Mouse (Mus musculus): ENCODE results near the gene Ube2r2. TPM values are rescaled to one million over a fixed set of nuclear protein-coding genes. Genes with fewer than 3 reads are reported as not detected.

The Ube2r2 gene
- total RNA-seq, 2 experiments from 2014 or later = 120 to 121 TPM

DNA sequence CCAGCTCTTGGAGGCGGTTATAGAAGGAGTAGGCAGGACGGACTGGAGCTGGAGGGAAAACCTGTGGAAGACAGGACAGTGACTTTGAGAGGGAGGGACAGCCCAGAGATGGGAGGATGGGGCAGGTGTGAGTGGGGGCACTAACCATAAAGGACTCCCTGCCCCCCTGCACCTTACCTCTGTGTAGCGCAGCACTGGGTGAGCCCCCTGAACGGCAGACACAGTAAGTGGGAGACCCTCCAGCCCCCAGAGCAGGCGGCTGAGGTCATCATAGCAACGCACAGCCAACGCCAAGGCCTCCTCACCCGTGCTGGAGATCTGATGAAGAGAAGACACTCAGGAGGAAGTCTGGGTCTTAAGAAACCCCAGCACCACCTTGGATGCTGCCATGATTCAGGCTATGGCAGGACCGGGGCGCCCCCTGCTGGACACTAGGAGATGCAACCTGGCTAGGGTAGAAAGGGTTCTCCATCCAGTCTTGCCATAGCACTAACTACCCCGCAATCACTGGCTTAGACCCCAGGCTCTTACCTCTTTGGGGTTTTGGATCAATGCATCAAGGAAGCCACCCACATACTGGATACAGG, 16.7 kb upstream of the Ube2r2 start:
- peak; percentile 72 for DNase-seq

- peak; percentile 98 for DNase-seq
Measured at GRCm38 (mm10) chr4:41124180-41124951, 11.2 kb upstream of the Ube2r2 start, which contains the start of gene Nol6. TSS of gene Nol6 (minus strand) at chr4:41124455.

DNA sequence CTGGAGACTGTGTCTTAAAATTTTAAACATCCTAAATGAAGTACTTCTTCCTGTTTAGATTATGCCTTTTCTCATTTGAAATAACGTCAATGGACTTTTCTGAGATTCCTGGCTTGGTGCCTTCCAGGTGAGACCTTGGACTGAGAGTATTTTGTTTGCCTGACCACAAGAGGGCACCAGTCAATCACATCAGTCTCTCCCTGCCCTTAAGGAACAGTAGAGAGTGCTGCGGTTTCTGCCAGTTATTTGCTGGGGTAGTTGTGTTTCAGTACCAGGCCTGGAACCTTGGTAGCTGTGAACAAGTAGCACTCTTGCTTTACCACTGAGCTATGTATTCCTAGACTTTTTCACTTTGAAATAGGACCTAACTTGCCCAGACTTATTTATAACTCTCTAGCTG, 6.1 kb upstream of the Ube2r2 start:
- DNase-seq = peak; percentile 72

DNA sequence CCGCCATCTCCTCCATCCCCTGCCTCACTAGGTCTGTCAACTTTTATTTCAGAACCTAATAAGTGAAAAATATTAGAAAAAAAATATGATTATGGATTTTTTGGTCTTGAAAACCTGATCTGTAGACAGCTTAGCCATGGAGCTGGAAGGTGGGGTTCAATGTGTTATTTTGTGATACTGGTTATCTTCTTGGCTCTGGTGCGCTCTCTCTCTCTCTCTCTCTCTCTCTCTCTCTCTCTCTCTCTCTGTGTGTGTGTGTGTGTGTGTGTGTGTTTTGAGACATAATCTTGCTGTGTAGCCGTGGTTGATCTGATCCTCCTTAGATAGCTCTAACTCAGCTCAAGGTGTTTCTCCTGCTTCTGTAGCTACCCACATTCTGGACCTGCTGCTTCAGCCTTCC, 5.7 kb upstream of the Ube2r2 start:
- no peak for DNase-seq

- no peak for DNase-seq
Measured at GRCm38 (mm10) chr4:41132471-41132870, 3.1 kb upstream of the Ube2r2 start.

DNA sequence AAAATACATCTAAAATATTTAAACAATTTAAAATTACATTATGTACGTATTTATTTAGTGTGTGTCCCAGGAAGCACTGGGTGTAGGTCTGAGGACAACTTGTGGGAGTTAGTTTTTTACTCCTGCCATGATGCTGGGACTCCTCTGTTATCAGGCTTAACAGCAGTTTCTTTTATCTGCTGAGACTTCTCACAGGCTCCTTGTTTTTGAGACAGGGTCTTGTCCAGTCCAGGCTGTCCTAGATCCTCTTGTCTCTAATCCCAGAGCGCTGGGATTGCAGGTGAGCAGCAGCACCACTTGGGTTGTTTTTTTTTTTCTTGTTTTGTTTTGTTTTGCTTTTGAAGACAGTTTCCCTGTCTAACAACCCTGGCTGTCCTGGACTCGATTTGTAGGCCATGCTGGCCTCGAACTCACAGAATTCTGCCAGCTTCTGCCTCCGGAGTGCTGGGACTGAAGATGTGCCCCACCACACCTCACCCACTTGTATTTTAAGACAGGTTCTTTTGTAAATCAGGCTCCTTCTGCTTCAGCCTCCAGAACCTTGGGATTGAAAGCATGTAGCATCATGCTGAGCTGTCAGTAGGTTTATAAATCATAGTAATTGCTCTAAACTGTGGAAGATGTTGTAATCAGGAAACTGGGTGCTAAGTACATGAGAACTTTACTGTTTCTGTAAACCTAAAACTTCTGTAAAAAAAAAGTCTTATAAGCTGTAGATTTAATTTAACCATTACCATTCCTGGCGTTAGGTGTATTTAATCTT, 1.8 kb upstream of the Ube2r2 start:
- no peak for DNase-seq

DNA sequence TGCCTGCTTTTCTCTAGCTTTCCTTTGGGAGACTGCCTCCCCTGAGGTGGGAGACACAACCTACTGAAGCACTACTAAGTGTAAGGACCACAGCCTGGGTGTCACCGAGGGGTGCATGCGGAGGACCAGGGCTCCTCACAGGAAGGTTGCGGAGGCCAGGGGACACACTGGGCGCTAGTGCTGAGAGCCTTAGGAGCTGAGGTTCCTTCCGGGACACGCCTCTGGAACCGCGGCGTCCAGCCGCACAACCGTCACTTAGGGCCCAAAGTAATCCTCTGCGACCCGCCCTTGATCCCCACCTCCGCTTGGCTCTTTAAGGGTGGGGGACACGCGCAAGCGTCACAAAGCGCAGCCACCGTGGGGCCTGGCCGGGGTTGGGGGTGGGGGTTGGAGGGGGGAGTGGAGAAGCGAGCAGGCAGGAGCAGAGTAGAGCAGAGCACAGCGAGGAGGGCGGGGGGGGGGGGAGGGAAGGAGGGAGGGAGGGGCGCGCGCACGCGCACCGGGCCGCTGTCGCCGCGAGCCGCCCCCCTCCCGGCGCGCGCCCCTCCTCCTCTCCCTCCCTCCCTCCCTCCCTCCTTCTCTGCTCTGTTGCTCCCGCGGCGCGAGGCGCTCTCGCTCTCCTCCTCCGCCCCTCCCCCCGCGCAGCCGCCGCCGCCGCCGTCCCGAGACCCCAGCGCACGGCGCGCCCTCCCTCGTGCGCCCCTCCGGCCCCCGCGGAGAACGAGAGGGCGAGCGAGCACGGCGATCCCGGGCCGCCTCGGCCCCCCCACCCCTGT, 420 bp upstream of the Ube2r2 start:
- peak; percentile 85 for DNase-seq

- DNase-seq = peak; percentile 47
Measured at GRCm38 (mm10) chr4:41136454-41136805, 887 bp downstream of the Ube2r2 start.

DNA sequence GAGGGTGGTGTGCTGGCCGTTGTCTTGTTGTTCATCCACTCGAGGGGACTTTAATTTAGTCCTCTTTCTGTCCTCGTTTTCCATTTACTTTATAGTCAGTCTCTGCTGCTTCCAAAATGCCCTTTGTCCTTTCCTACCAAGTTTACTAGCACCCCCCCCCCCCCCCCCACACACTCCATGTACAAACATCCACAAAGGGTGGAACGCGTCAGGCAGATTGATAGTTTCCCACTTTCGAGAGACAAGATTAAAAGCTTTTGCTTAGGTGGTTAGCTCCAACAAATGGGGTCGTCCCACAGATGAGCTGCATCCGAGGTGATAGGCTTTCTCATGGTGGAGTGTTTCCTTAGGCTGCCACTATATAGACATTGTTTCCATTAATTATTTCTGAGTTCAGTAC, 1.3 kb downstream of the Ube2r2 start:
- no peak for DNase-seq

DNA sequence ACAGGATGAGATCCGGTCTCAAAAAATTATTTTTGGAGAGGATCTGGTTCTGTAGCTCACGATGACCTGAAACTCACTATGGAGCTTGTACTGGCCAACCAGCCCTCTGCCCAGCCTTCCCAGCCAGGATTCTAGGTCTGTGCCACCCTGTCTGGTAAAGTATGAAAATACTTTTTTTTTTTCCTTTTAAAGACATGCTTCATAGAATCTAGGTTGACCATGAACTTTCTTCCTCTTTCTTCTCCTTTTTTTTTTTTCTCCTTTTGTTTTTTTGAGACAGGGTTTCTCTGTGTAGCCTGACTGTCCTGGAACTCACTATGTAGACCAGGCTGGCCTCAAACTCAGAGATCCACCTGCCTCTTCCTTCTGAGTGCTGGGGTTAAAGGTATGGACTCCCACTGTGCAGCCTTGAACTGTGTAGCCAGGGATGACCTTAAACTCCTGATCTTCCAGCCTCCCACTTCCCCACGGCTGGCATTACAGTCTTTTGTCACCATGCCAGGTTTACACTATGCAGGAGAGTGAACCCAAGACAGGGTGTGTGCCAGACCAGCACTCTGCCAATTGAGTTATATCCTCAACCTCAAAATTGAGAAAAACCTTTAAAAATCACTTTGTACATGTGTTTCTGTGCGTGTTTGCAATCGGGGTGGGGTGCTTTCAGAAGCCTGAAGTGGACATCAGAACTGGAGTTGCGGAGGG, 4.8 kb downstream of the Ube2r2 start:
- no peak for DNase-seq

- no peak for DNase-seq
Measured at GRCm38 (mm10) chr4:41142601-41143000, 7.1 kb downstream of the Ube2r2 start.

DNA sequence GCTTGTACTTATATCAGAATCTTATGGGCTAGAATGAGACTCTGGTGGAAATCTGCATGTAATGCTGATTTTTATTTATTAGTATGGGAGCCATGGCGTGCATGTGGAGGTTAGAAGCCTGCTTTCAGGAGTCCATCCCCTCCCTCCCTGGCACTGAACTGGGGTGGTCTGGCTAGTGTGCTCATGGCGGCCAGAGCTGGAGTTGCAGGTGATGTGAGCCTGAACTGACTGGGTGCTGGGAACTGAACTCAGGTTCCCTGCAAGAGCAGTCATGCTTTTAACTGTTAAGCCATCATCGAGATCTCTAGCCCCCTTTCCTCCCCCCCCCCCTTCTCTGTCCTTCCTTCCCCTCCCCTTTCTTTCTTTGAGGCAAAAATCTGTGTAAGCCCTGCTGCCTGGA, 14.3 kb downstream of the Ube2r2 start:
- DNase-seq = no peak

DNA sequence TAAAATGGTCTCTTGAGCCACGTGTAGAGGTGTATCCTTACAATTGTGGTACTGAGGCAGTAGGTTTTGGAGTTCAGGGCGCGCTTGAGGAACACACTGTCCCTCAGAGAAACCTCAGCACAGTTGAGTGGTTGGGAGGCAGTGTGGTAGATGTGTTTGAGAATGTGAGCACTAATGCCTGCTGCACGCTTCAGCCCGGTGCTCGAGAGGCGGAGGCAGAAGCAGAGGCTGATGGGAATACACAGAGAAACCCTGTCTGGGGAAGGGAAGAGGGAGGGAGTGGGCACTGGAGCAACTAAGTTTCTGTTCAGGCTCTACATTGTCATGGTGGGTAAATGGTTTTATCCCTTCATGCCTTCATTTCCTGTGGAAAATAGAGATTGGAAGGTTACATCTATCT, 15.6 kb downstream of the Ube2r2 start:
- DNase-seq = no peak

DNA sequence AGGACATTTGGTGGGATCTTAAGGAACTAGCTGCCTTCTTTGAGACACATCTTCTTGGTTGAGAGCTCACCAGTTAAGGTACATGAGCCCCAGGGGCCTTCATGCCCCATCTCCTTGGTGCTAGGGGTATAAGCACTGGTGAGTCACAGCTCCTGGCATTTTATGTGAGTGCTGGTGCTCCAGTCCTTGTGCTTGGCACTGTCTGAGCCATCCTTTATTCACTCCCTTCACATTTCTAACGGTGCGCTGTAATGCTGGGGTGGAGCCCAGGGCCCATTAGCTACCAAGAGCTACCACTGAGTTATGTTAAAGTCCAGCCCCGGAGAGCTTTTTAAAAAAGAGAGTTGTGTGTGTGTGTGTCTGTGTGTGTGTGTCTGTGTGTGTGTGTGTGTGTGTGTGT, 17.6 kb downstream of the Ube2r2 start:
- DNase-seq = no peak

DNA sequence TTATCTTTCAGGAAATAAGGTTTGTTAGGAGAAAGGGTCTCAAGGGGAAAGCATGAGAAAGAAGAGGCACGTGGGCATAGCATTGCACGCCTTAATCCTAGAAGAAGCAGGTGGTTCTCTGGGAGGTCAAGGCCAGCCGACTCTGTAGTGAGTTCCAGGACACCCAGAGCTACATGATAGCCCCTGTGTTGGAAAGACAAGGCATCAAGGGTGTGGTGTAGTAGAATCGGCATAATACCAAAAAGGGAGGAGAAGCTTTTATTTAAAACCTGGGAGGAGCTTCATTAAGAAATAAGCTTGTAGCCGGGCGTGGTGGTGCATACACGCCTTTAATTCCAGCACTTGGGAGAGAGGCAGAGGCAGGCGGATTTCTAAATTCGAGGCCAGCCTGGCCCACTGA, 21.4 kb downstream of the Ube2r2 start:
- no peak for DNase-seq

GRCm38 (mm10) chr4:41158251-41158650, 22.7 kb downstream of the Ube2r2 start:
- DNase-seq = no peak

DNA sequence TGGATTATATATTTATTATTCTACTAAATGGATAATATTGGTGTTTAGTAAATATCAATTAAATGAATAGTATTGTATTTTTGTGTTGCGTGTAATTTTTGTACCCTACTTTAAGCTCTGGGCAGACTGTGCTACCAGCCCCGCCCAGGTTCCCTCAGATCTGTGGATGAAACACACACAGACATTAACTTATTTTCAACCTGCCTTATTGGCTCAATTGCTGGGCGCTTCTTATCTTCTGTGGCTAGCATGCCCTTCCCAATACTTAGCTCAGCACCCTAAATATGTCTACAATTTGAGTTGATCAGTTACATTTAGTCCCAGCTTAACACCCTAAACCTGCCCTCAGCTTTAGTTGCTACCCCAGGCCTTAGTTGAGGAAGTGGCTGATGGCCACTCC, 25.7 kb downstream of the Ube2r2 start:
- no peak for DNase-seq

- no peak for DNase-seq
Measured at GRCm38 (mm10) chr4:41164974-41165373, 29.4 kb downstream of the Ube2r2 start.

DNA sequence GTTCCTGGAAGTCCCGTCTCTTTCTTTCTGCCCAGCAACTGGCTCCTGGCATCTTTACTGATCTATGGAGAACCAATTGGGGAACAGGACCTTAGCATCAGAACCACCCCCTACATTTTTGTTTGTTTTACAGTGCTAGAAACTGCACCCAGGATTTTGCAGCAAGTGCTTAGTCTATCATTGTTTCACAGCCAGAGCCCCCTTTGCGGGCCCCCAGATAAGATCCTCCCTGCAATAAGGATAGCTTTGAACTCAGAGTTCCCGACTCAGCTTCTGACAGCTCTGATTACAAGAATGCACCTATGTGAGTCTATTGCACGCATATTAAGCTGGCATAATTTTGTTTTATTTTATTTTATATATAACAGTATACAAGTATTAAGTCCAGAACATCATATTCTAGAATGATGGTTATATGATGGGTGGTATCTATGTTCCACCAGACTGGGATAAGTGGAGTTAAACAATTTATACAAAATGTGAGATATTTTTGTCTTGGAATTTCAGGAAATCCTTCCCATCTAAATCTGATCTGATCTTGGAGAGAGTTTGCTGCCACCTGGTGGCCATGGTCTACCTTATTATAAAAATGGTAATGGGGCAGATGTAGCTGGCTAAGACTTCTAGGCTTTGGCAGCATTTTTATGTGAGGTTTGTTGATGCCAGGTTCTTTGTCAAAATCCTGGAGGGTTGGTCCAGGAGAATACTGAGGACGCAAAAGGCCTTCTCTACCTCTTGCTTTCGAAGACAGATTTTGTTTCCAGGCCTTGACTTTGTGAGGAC, 30.3 kb downstream of the Ube2r2 start:
- peak; percentile 80 for DNase-seq

- no peak for DNase-seq
Measured at GRCm38 (mm10) chr4:41170970-41171369, 35.4 kb downstream of the Ube2r2 start.

GRCm38 (mm10) chr4:41174631-41175030, 39.1 kb downstream of the Ube2r2 start:
- no peak for DNase-seq

All from heart, postnatal 4 days (tissue).